Mouse (Mus musculus): Measurements from ENCODE around the gene Scarf1.

Scarf1 gene

GRCm38 (mm10) chr11:75511213-75511612, 2.1 kb upstream of the Scarf1 start:
- no peak for DNase-seq (ENCODE audit: low read depth, low spot score)

- DNase-seq (ENCODE audit: low read depth, low spot score): no peak
These were observed 880 bp upstream of the Scarf1 start for GRCm38 (mm10) chr11:75512301-75513018.

- no peak for DNase-seq (ENCODE audit: low read depth, low spot score)
These were observed 1.8 kb downstream of the Scarf1 start for GRCm38 (mm10) chr11:75515186-75515585.

GRCm38 (mm10) chr11:75519834-75520633, 6.7 kb downstream of the Scarf1 start:
- no peak for DNase-seq (ENCODE audit: low read depth, low spot score)

- DNase-seq (ENCODE audit: low read depth, low spot score): no peak
These were observed 8.3 kb downstream of the Scarf1 start for GRCm38 (mm10) chr11:75521609-75522008.

- DNase-seq (ENCODE audit: low read depth, low spot score): no peak
These were observed 9.5 kb downstream of the Scarf1 start for GRCm38 (mm10) chr11:75522793-75523192.

GRCm38 (mm10) chr11:75525531-75526125, 12.3 kb downstream of the Scarf1 start:
- no peak for DNase-seq (ENCODE audit: low read depth, low spot score)

GRCm38 (mm10) chr11:75526943-75527342, 13.6 kb downstream of the Scarf1 start:
- DNase-seq (ENCODE audit: low read depth, low spot score): no peak

GRCm38 (mm10) chr11:75529771-75530170, 16.4 kb downstream of the Scarf1 start:
- no peak for DNase-seq (ENCODE audit: low read depth, low spot score)

GRCm38 (mm10) chr11:75530325-75530724, 17.0 kb downstream of the Scarf1 start:
- peak; percentile 95 for DNase-seq (ENCODE audit: low read depth, low spot score)

- peak; percentile 52 for DNase-seq (ENCODE audit: low read depth, low spot score)
These were observed 17.6 kb downstream of the Scarf1 start for GRCm38 (mm10) chr11:75530845-75531373.

- peak; percentile 92 for DNase-seq (ENCODE audit: low read depth, low spot score)
These were observed 18.3 kb downstream of the Scarf1 start, which contains the start of gene Slc43a2 for GRCm38 (mm10) chr11:75531469-75532242. Gene Slc43a2 (plus strand): TSS chr11:75531694.

GRCm38 (mm10) chr11:75532340-75533277, 19.3 kb downstream of the Scarf1 start:
- DNase-seq (ENCODE audit: low read depth, low spot score): peak; percentile 81

GRCm38 (mm10) chr11:75533314-75534015, 20.1 kb downstream of the Scarf1 start:
- peak; percentile 69 for DNase-seq (ENCODE audit: low read depth, low spot score)

- no peak for DNase-seq (ENCODE audit: low read depth, low spot score)
These were observed 21.1 kb downstream of the Scarf1 start for GRCm38 (mm10) chr11:75534286-75535033.

- no peak for DNase-seq (ENCODE audit: low read depth, low spot score)
These were observed 21.9 kb downstream of the Scarf1 start for GRCm38 (mm10) chr11:75535106-75535795.

- no peak for DNase-seq (ENCODE audit: low read depth, low spot score)
These were observed 23.1 kb downstream of the Scarf1 start for GRCm38 (mm10) chr11:75536255-75537024.

All from CD4-positive, CD25-positive, alpha-beta regulatory T cell, adult 2 months (primary cell).